Mouse (Mus musculus) megakaryocyte, embryonic 14.5 days (primary cell): ENCODE results near the gene Dock6. TPM values are rescaled to one million over a fixed set of nuclear protein-coding genes. Genes with fewer than 3 reads are reported as not detected.
"Not testable (repeated sequence)": the region's sequence is repeated elsewhere in the genome, so short reads cannot be mapped to it uniquely, and the experiment has no call there.

ENCODE experiments used
- H3K27me3 ChIP-seq: replicated peaks from 2 replicates; pipeline ENCODE3; 2012; ENCODE audit warnings: inconsistent platforms
- H3K36me3 ChIP-seq: replicated peaks from 2 replicates; pipeline ENCODE3; 2012; ENCODE audit warnings: low read length, inconsistent platforms, mixed read lengths
- H3K4me1 ChIP-seq: 2 replicates; pipeline ENCODE4 v1.6.1; 2012; ENCODE audit warnings: inconsistent platforms
- H3K4me3 ChIP-seq: replicated peaks from 2 replicates; pipeline ENCODE3; 2012; ENCODE audit warnings: moderate library complexity, mild to moderate bottlenecking, inconsistent platforms
- H3K9me3 ChIP-seq: 2 replicates; pipeline ENCODE4 v1.6.1; 2012; ENCODE audit warnings: inconsistent platforms
- FLI1 ChIP-seq: IDR thresholded peaks from 2 replicates; pipeline ENCODE4 v1.6.1; 2012; ENCODE audit warnings: low read length, inconsistent platforms, mixed read lengths
- GATA1 ChIP-seq: IDR thresholded peaks from 3 replicates; pipeline ENCODE4 v1.6.1; 2012; ENCODE audit warnings: mixed read lengths, low read length, inconsistent platforms, borderline replicate concordance
- polyA plus RNA-seq: library from polyadenylated mRNA; stranded (reverse); fragments of >175 nt; gene quantifications from 2 replicates; pipeline ENCODE4 v1.2.3, GENCODE M21; 2012; ENCODE audit warnings: low replicate concordance; ENCODE audit not compliant: insufficient read depth

The Dock6 gene
- polyA plus RNA-seq, 1 experiment = 3.0 TPM

GRCm38 (mm10) chr9:21797921-21798344 is 54.5 kb downstream of the Dock6 start:
- H3K9me3 ChIP-seq = peaks cover 13% of the 10 kb centered on the region
- peaks cover 42% of the 10 kb centered on the region for H3K4me1 ChIP-seq
- H3K27me3 ChIP-seq = peaks cover 66% of the 10 kb centered on the region
- peak overlapping the region; percentile 94 for H3K4me3 ChIP-seq
- peaks cover 19% of the 10 kb centered on the region for H3K36me3 ChIP-seq
- TF ChIP-seq GATA1 (no peak), FLI1 (no peak)

GRCm38 (mm10) chr9:21796919-21797318 is 55.5 kb downstream of the Dock6 start:
- Histone ChIP-seq H3K4me1 (peaks cover 52% of the 10 kb centered on the region), H3K27me3 (peaks cover 59% of the 10 kb centered on the region)
- TF ChIP-seq FLI1 = no peak
- no peak for TF ChIP-seq GATA1

GRCm38 (mm10) chr9:21796259-21796658 is 56.2 kb downstream of the Dock6 start:
- peaks cover 13% of the 10 kb centered on the region for H3K9me3 ChIP-seq
- H3K4me3 ChIP-seq = peak overlapping the region; percentile 7
- peaks cover 56% of the 10 kb centered on the region for H3K4me1 ChIP-seq
- peaks cover 19% of the 10 kb centered on the region for H3K36me3 ChIP-seq
- no peak for TF ChIP-seq FLI1
- H3K27me3 ChIP-seq = peaks cover 57% of the 10 kb centered on the region

More at GRCm38 (mm10) chr9:21796919-21797318, 55.5 kb downstream of the Dock6 start:
- H3K9me3 ChIP-seq = peaks cover 13% of the 10 kb centered on the region
- H3K36me3 ChIP-seq = peaks cover 19% of the 10 kb centered on the region
- H3K4me3 ChIP-seq = peak overlapping the region; percentile 62

- H3K9me3 ChIP-seq = peaks cover 13% of the 10 kb centered on the region
- peaks cover 51% of the 10 kb centered on the region for H3K27me3 ChIP-seq
- H3K36me3 ChIP-seq = peaks cover 19% of the 10 kb centered on the region
- TF ChIP-seq GATA1 = no peak
- no peak for TF ChIP-seq FLI1
- peaks cover 56% of the 10 kb centered on the region for H3K4me1 ChIP-seq
- H3K4me3 ChIP-seq = no peak overlapping the region
These were observed 56.9 kb downstream of the Dock6 start for GRCm38 (mm10) chr9:21795579-21795978.

- H3K4me3 ChIP-seq = no peak overlapping the region
- H3K27me3 ChIP-seq = peaks cover 50% of the 10 kb centered on the region
- peaks cover 56% of the 10 kb centered on the region for H3K4me1 ChIP-seq
- H3K36me3 ChIP-seq = peaks cover 19% of the 10 kb centered on the region
- TF ChIP-seq FLI1 (no peak), GATA1 (no peak)
- H3K9me3 ChIP-seq = peaks cover 13% of the 10 kb centered on the region
These were observed 57.5 kb downstream of the Dock6 start for GRCm38 (mm10) chr9:21794925-21795324.

GRCm38 (mm10) chr9:21794344-21794834 is 58.0 kb downstream of the Dock6 start:
- no peak overlapping the region for H3K4me3 ChIP-seq
- H3K27me3 ChIP-seq = peaks cover 46% of the 10 kb centered on the region
- peaks cover 19% of the 10 kb centered on the region for H3K36me3 ChIP-seq
- no peak for TF ChIP-seq FLI1
- TF ChIP-seq GATA1 = no peak
- H3K9me3 ChIP-seq = peaks cover 13% of the 10 kb centered on the region
- H3K4me1 ChIP-seq = peaks cover 56% of the 10 kb centered on the region

- H3K27me3 ChIP-seq = peaks cover 39% of the 10 kb centered on the region
- not testable (repeated sequence) for H3K4me3 ChIP-seq
- peaks cover 19% of the 10 kb centered on the region for H3K36me3 ChIP-seq
- H3K4me1 ChIP-seq = peaks cover 51% of the 10 kb centered on the region
- peaks cover 13% of the 10 kb centered on the region for H3K9me3 ChIP-seq
These were observed 58.9 kb downstream of the Dock6 start for GRCm38 (mm10) chr9:21793507-21793906.

- TF ChIP-seq FLI1 (no peak), GATA1 (no peak)
- H3K4me3 ChIP-seq = peak overlapping the region; percentile 47
- peaks cover 19% of the 10 kb centered on the region for H3K36me3 ChIP-seq
- H3K4me1 ChIP-seq = peaks cover 42% of the 10 kb centered on the region
- peaks cover 13% of the 10 kb centered on the region for H3K9me3 ChIP-seq
- H3K27me3 ChIP-seq = peaks cover 34% of the 10 kb centered on the region
These were observed 59.8 kb downstream of the Dock6 start for GRCm38 (mm10) chr9:21792644-21793043.

GRCm38 (mm10) chr9:21791861-21792260 is 60.6 kb downstream of the Dock6 start:
- Histone ChIP-seq H3K9me3 (peaks cover 13% of the 10 kb centered on the region), H3K4me3 (no peak overlapping the region), H3K36me3 (peaks cover 19% of the 10 kb centered on the region), H3K27me3 (peaks cover 29% of the 10 kb centered on the region), H3K4me1 (peaks cover 38% of the 10 kb centered on the region)
- TF ChIP-seq GATA1 (no peak), FLI1 (no peak)

GRCm38 (mm10) chr9:21788234-21788633 is 64.2 kb downstream of the Dock6 start:
- H3K4me1 ChIP-seq = peaks cover 20% of the 10 kb centered on the region
- TF ChIP-seq GATA1 (no peak), FLI1 (no peak)
- H3K27me3 ChIP-seq = peaks cover 15% of the 10 kb centered on the region

GRCm38 (mm10) chr9:21787654-21788053 is 64.8 kb downstream of the Dock6 start:
- Histone ChIP-seq H3K9me3 (no peaks in the 10 kb centered on the region), H3K4me3 (no peak overlapping the region), H3K36me3 (no peaks in the 10 kb centered on the region), H3K4me1 (peaks cover 15% of the 10 kb centered on the region), H3K27me3 (peaks cover 13% of the 10 kb centered on the region)
- TF ChIP-seq GATA1 (no peak), FLI1 (no peak)

More at GRCm38 (mm10) chr9:21788234-21788633, 64.2 kb downstream of the Dock6 start:
- H3K4me3 ChIP-seq = no peak overlapping the region
- no peaks in the 10 kb centered on the region for H3K9me3 ChIP-seq
- no peaks in the 10 kb centered on the region for H3K36me3 ChIP-seq
